ENCODE assay signal across 9 mouse cellular contexts in genomic region chr17:23551416-23551815, GRCm38 (mm10). TPM values are rescaled to one million over a fixed set of nuclear protein-coding genes. Genes with fewer than 3 reads are reported as not detected.
A peak's percentile ranks its signal among the peaks of the same experiment; 100 is the strongest.
DNase-seq lines count a peak whose midpoint lies in the region; ATAC-seq and TF ChIP-seq lines count a peak whose summit lies in the region.
"Had no signal": no experiment of that assay in that cellular context is flagged by ENCODE, and none has a peak within 500 bp of the region (broad histone marks: within the 10 kb centered on the region; RNA-seq: fewer than 3 reads in every experiment).

No protein-coding gene starts in this region.

- TF ChIP-seq CTCF in kidney, postnatal 0 days (IDR thresholded peaks at IDR 0.05; ENCODE audit: low read depth) = 0 out of 2 replicates have a peak, but pooled peaks have one; percentile 12
- TF ChIP-seq CTCF in kidney, adult 2 months (conservative IDR thresholded peaks at IDR 0.05; ENCODE audit: insufficient read depth, insufficient read length, low read depth, low read length) = no peak

- peak overlapping the region; percentile 65 for H3K4me2 ChIP-seq in kidney, postnatal 0 days (ENCODE audit: low read length)
- peak overlapping the region; percentile 73 for H3K4me2 ChIP-seq in embryonic facial prominence, embryonic 12.5 days (replicated peaks)
- H3K4me2 ChIP-seq in hindbrain, embryonic 16.5 days (ENCODE audit: low read length) = peak overlapping the region; percentile 68
- peak overlapping the region; percentile 66 for H3K4me2 ChIP-seq in midbrain, embryonic 16.5 days (ENCODE audit: low read length)

- no peak for TF ChIP-seq POLR2A in kidney, adult 2 months (IDR thresholded peaks at IDR 0.05; ENCODE audit: low read depth, low read length)

- ATAC-seq in kidney, postnatal 0 days (replicated peaks; ENCODE audit: low FRiP score, low read depth) = no peak
- no peak for ATAC-seq in embryonic facial prominence, embryonic 12.5 days (ENCODE audit: insufficient number of reproducible peaks, insufficient read depth, low FRiP score, low TSS enrichment)
- ATAC-seq in hindbrain, embryonic 16.5 days = no peak
- ATAC-seq in midbrain, embryonic 16.5 days = no peak

- no peak overlapping the region for H3K27ac ChIP-seq in kidney, postnatal 0 days
- H3K27ac ChIP-seq in kidney, adult 2 months (ENCODE audit: insufficient read depth, low read depth, low read length) = no peak overlapping the region
- H3K27ac ChIP-seq in embryonic facial prominence, embryonic 12.5 days = no peak overlapping the region
- no peak overlapping the region; the same call in 1 of the 2 replicates for H3K27ac ChIP-seq in hindbrain, embryonic 16.5 days (ENCODE audit: low read depth, low read length)
- peak overlapping the region; percentile 67 for H3K27ac ChIP-seq in midbrain, embryonic 16.5 days (ENCODE audit: low read length)

- H3K27me3 ChIP-seq in kidney, postnatal 0 days (ENCODE audit: insufficient read depth, low read length) = no peaks in the 10 kb centered on the region
- H3K27me3 ChIP-seq in kidney, adult 2 months (replicated peaks; ENCODE audit: control insufficient read depth, insufficient read depth, low read length) = no peaks in the 10 kb centered on the region
- H3K27me3 ChIP-seq in embryonic facial prominence, embryonic 12.5 days = no peaks in the 10 kb centered on the region
- no peaks in the 10 kb centered on the region for H3K27me3 ChIP-seq in hindbrain, embryonic 16.5 days (replicated peaks; ENCODE audit: control insufficient read depth, insufficient read depth, low read length)
- no peaks in the 10 kb centered on the region for H3K27me3 ChIP-seq in midbrain, embryonic 16.5 days (ENCODE audit: control insufficient read depth, insufficient read depth, low read depth, low read length)

- no peaks in the 10 kb centered on the region for H3K9me3 ChIP-seq in kidney, postnatal 0 days (replicated peaks; ENCODE audit: low read length)
- H3K9me3 ChIP-seq in embryonic facial prominence, embryonic 12.5 days = no peaks in the 10 kb centered on the region
- H3K9me3 ChIP-seq in hindbrain, embryonic 16.5 days (ENCODE audit: control insufficient read depth, low read length) = no peaks in the 10 kb centered on the region
- no peaks in the 10 kb centered on the region for H3K9me3 ChIP-seq in midbrain, embryonic 16.5 days (replicated peaks; ENCODE audit: control insufficient read depth, low read length, poor library complexity, severe bottlenecking)

- H3K9ac ChIP-seq in kidney, postnatal 0 days (ENCODE audit: low read depth, low read length) = no peak overlapping the region
- peak overlapping the region; percentile 60; the same call in 1 of the 2 replicates for H3K9ac ChIP-seq in embryonic facial prominence, embryonic 12.5 days
- peak overlapping the region; percentile 60 for H3K9ac ChIP-seq in hindbrain, embryonic 16.5 days (ENCODE audit: low read depth, low read length)
- H3K9ac ChIP-seq in midbrain, embryonic 16.5 days (ENCODE audit: low read depth, low read length) = peak overlapping the region; percentile 65

- peaks cover 5% of the 10 kb centered on the region for H3K4me1 ChIP-seq in kidney, postnatal 0 days (replicated peaks; ENCODE audit: insufficient read depth, low read length)
- no peaks in the 10 kb centered on the region for H3K4me1 ChIP-seq in kidney, adult 2 months (ENCODE audit: control insufficient read depth, insufficient read depth, low read length)
- H3K4me1 ChIP-seq in embryonic facial prominence, embryonic 12.5 days = peaks cover 12% of the 10 kb centered on the region; the same call in 1 of the 2 replicates
- no peaks in the 10 kb centered on the region; the same call in none of the 2 replicates for H3K4me1 ChIP-seq in hindbrain, embryonic 16.5 days (ENCODE audit: control insufficient read depth, insufficient read depth, low read depth, low read length)
- peaks cover 7% of the 10 kb centered on the region for H3K4me1 ChIP-seq in midbrain, embryonic 16.5 days (ENCODE audit: control insufficient read depth, insufficient read depth, low read length)

- peaks cover 6% of the 10 kb centered on the region; the same call in 1 of the 2 replicates for H3K36me3 ChIP-seq in kidney, postnatal 0 days (ENCODE audit: insufficient read depth, low read length)
- H3K36me3 ChIP-seq in kidney, adult 2 months (ENCODE audit: control insufficient read depth, insufficient read depth, low read length) = no peaks in the 10 kb centered on the region
- H3K36me3 ChIP-seq in embryonic facial prominence, embryonic 12.5 days = peaks cover 15% of the 10 kb centered on the region
- H3K36me3 ChIP-seq in hindbrain, embryonic 16.5 days (ENCODE audit: control insufficient read depth, insufficient read depth, low read length) = peaks cover 12% of the 10 kb centered on the region
- peaks cover 4% of the 10 kb centered on the region; the same call in 1 of the 2 replicates for H3K36me3 ChIP-seq in midbrain, embryonic 16.5 days (ENCODE audit: control insufficient read depth, insufficient read depth, low read length)

- DNase-seq in kidney, postnatal 0 days (ENCODE audit: low spot score) = no peak
- DNase-seq in kidney, adult 2 months = no peak
- DNase-seq in adrenal gland, postnatal 10 days = no peak
- DNase-seq in kidney, postnatal 25 days = no peak
- DNase-seq in T-cell, adult 2 months (ENCODE audit: low spot score) = no peak

- H3K4me3 ChIP-seq in kidney, postnatal 0 days (replicated peaks; ENCODE audit: low read depth, low read length) = no peak overlapping the region
- H3K4me3 ChIP-seq in kidney, adult 2 months (ENCODE audit: insufficient read depth, low read depth, low read length) = no peak overlapping the region
- H3K4me3 ChIP-seq in embryonic facial prominence, embryonic 12.5 days = peak overlapping the region; percentile 57
- peak overlapping the region; percentile 51 for H3K4me3 ChIP-seq in hindbrain, embryonic 16.5 days (ENCODE audit: low read length)
- H3K4me3 ChIP-seq in midbrain, embryonic 16.5 days (ENCODE audit: low read depth, low read length) = peak overlapping the region; percentile 44

RNA-seq across cellular contexts. Expression of gene Zfp213, which starts 12.6 kb away (rescaled TPM):
- polyA plus RNA-seq in kidney, postnatal 0 days (2015; fragmentation: Nextera tagmentation; extraction: Ambion mirVana) = 16.8 and 19.1 TPM in 2 replicates
- 12.0 and 14.9 TPM in 2 replicates for polyA plus RNA-seq in kidney, adult 2 months (2012; rRNA removed)
- 24.3 and 26.8 TPM in 2 replicates for polyA plus RNA-seq in embryonic facial prominence, embryonic 12.5 days (2016; fragmentation: Nextera tagmentation; extraction: Ambion mirVana)
- 17.0 and 18.0 TPM in 2 replicates for polyA plus RNA-seq in hindbrain, embryonic 16.5 days (2015; fragmentation: Nextera tagmentation; extraction: Ambion mirVana)
- 16.0 and 17.9 TPM in 2 replicates for polyA plus RNA-seq in midbrain, embryonic 16.5 days (2015; fragmentation: Nextera tagmentation; extraction: Ambion mirVana)
- total RNA-seq in adrenal gland, postnatal 10 days (2021) = 1 to 10 TPM; 7.9 to 8.0 TPM

RNA-seq across cellular contexts. Expression of gene Zfp13, which starts 47.9 kb away (rescaled TPM):
- polyA plus RNA-seq in kidney, postnatal 0 days (2015; fragmentation: Nextera tagmentation; extraction: Ambion mirVana) = 12.6 and 14.3 TPM in 2 replicates
- 7.9 and 9.8 TPM in 2 replicates for polyA plus RNA-seq in kidney, adult 2 months (2012; rRNA removed)
- 23.8 and 24.1 TPM in 2 replicates for polyA plus RNA-seq in embryonic facial prominence, embryonic 12.5 days (2016; fragmentation: Nextera tagmentation; extraction: Ambion mirVana)
- polyA plus RNA-seq in hindbrain, embryonic 16.5 days (2015; fragmentation: Nextera tagmentation; extraction: Ambion mirVana) = 26.4 and 29.1 TPM in 2 replicates
- 28.4 and 29.4 TPM in 2 replicates for polyA plus RNA-seq in midbrain, embryonic 16.5 days (2015; fragmentation: Nextera tagmentation; extraction: Ambion mirVana)
- 10 to 100 TPM; 10.6 to 12.5 TPM for total RNA-seq in adrenal gland, postnatal 10 days (2021)

RNA-seq across cellular contexts. Expression of gene Zscan10, which starts 49.2 kb away (rescaled TPM):
- polyA plus RNA-seq in kidney, postnatal 0 days (2015; fragmentation: Nextera tagmentation; extraction: Ambion mirVana) = not detected in 2 replicates
- 0.11 TPM in 1 of 2 replicates, not detected in the other for polyA plus RNA-seq in kidney, adult 2 months (2012; rRNA removed)
- polyA plus RNA-seq in embryonic facial prominence, embryonic 12.5 days (2016; fragmentation: Nextera tagmentation; extraction: Ambion mirVana) = 0.20 and 0.67 TPM in 2 replicates
- polyA plus RNA-seq in hindbrain, embryonic 16.5 days (2015; fragmentation: Nextera tagmentation; extraction: Ambion mirVana) = 0.20 and 0.25 TPM in 2 replicates
- not detected in 2 replicates for polyA plus RNA-seq in midbrain, embryonic 16.5 days (2015; fragmentation: Nextera tagmentation; extraction: Ambion mirVana)
- total RNA-seq in adrenal gland, postnatal 10 days (2021) = not detected
- polyA plus RNA-seq: gonadal fat pad, adult 2 months had no signal

Comparison
In these comparisons a context has a peak if more than half of its experiments do, and no peak if none do; other contexts are left out.
1. H3K4me3 ChIP-seq: peak in embryonic facial prominence, embryonic 12.5 days (single experiment), hindbrain, embryonic 16.5 days (single experiment) and midbrain, embryonic 16.5 days (single experiment); none in kidney, postnatal 0 days (single experiment) and kidney, adult 2 months (single experiment).
2. Peak in every context shown above with its lines, with median percentiles within 50 percentile points of each other: H3K4me2 ChIP-seq.